Mouse (Mus musculus) kidney, adult 2 months (tissue): ENCODE data around the gene Spata25.

ENCODE experiments used
- CTCF ChIP-seq: fragments of 200-500 bp; conservative IDR thresholded peaks from 2 replicates; pipeline ENCODE4 v1.5.1; 2011; ENCODE audit warnings: low read depth, mild to moderate bottlenecking, control low read depth, low read length, moderate library complexity, mixed read lengths; ENCODE audit not compliant: insufficient read depth, insufficient read length
- POLR2A ChIP-seq: fragments of 200-500 bp; IDR thresholded peaks from one replicate; pipeline ENCODE4 v1.6.1; 2011; ENCODE audit warnings: low read depth, low read length, control low read depth

DNA sequence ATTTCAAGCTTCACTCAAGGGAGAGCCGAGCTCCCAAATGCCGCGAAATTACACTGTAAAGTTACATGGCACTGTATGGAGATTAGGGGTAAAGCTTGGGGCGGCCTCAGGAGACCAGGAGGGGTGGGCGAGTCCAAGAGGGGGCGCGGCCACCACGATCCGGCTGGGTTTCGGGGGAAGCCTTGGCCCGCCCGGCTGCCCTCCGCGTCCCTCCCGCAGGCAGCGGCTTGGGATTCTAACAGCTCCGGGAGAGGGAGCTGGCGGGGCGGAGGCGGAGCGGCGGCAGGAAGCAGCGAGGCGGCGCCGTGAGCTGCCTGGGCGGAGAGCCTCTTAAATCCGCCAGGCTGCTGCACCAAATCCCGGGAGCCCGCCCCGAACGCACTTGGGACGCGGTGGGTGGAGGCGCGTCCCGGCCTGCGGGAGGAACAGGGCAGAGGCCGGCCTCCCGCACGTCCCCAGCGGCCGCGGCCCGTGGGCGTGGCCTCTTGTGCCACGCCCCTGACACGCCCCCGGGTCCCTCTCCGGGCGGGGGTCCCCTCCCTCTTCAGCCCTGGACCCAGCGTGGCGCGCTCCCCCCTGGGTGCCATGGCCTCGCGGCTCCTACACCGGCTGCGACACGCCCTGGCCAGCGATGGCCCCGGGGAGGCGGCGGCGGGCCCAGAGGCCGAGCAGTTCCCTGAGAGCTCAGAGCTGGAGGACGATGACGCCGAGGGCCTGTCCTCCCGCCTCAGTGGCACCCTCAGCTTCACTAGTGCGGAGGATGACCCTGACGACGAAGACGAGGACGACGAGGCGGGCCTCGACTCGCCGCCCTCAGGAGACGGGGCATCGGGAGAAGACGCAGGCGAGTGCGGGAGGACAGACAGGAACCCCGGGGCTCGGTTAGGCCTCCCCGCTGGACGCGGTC is 42.6 kb downstream of the Spata25 start, which contains the start of gene Snx21:
- TF ChIP-seq CTCF (peak; percentile 23; the same call in 1 of the 2 replicates), POLR2A (peak; percentile 24)
